Mouse (Mus musculus) ES-E14 (cell line): ENCODE measurements around the gene Bzw1. TPM values are rescaled to one million over a fixed set of nuclear protein-coding genes. Genes with fewer than 3 reads are reported as not detected.

Source experiments
- DNase-seq: peaks from one replicate; pipeline ENCODE4 v3.0.0-alpha.2; 2013; ENCODE audit warnings: low read depth, low spot score
- H3K27ac ChIP-seq: 2 replicates; pipeline ENCODE4 v1.5.1; 2012; ENCODE audit warnings: low read depth, mild to moderate bottlenecking, low read length, moderate library complexity, mixed read lengths; ENCODE audit not compliant: poor library complexity, insufficient read depth, severe bottlenecking
- H3K36me3 ChIP-seq: 2 replicates; pipeline ENCODE4 v1.6.1; 2012; ENCODE audit warnings: mild to moderate bottlenecking, low read length, moderate library complexity, mixed read lengths; ENCODE audit not compliant: control insufficient read depth, poor library complexity, insufficient read depth, severe bottlenecking
- H3K4me1 ChIP-seq, 2 experiments: fragments of 150-350 bp in 1 of 2; sonication (generic) in 1 of 2; 2 replicates each; pipeline ENCODE4 v1.6.1; 2012; ENCODE audit warnings: low read length in 2 of 2, mild to moderate bottlenecking in 1 of 2, mixed read lengths in 1 of 2; ENCODE audit not compliant: control insufficient read depth in 2 of 2, insufficient read depth in 2 of 2, poor library complexity in 1 of 2
- H3K4me3 ChIP-seq, 2 experiments: fragments of 150-350 bp in 1 of 2; sonication (generic) in 1 of 2; 2 replicates each; pipeline ENCODE4 v1.5.1; 2012; ENCODE audit warnings: low read length in 2 of 2, low read depth in 1 of 2, mild to moderate bottlenecking in 1 of 2, mixed read lengths in 1 of 2; ENCODE audit not compliant: insufficient read depth in 1 of 2, poor library complexity in 1 of 2, severe bottlenecking in 1 of 2
- H3K9ac ChIP-seq: 2 replicates; pipeline ENCODE4 v1.6.1; 2012; ENCODE audit warnings: low read depth, mild to moderate bottlenecking, low read length, mixed read lengths; ENCODE audit not compliant: poor library complexity, insufficient read depth, severe bottlenecking
- H3K9me3 ChIP-seq: fragments of 150-350 bp; sonication (generic); 2 replicates; pipeline ENCODE4 v1.6.1; 2012; ENCODE audit warnings: low read depth, mild to moderate bottlenecking, low read length; ENCODE audit not compliant: control insufficient read depth, insufficient read depth
- CHD2 ChIP-seq: IDR thresholded peaks from 2 replicates; pipeline ENCODE4 v1.6.1; 2014; ENCODE audit warnings: mild to moderate bottlenecking, low read depth, low read length, inconsistent platforms
- HCFC1 ChIP-seq: IDR thresholded peaks from 2 replicates; pipeline ENCODE4 v1.6.1; 2012; ENCODE audit warnings: low read length, inconsistent platforms, borderline replicate concordance; ENCODE audit not compliant: insufficient read depth
- MAFK ChIP-seq: IDR thresholded peaks from 2 replicates; pipeline ENCODE4 v1.6.1; 2014; ENCODE audit warnings: mild to moderate bottlenecking, low read depth, low read length, inconsistent platforms; ENCODE audit not compliant: insufficient read depth
- ZC3H11A ChIP-seq: IDR thresholded peaks from 2 replicates; pipeline ENCODE4 v1.6.1; 2012; ENCODE audit warnings: low read depth, mild to moderate bottlenecking, inconsistent platforms, low read length, borderline replicate concordance
- ZNF384 ChIP-seq: IDR thresholded peaks from 2 replicates; pipeline ENCODE4 v1.6.1; 2012; ENCODE audit warnings: low read depth, low read length, inconsistent platforms
- in situ Hi-C, 2 experiments: fragments of 600-800 bp; cut with MboI; formaldehyde crosslinking; loops; one replicate each; pipeline ENCODE4 v1.15.1; 2025; ENCODE audit warnings: low sequenced_read_pairs in 2 of 2, inconsistent platforms in 1 of 2; ENCODE audit not compliant: unreplicated experiment in 2 of 2
- total RNA-seq: library from RNA; depleted of rRNA; stranded (reverse); fragments of 300-350 nt; gene quantifications from 2 replicates; pipeline ENCODE4 v1.2.3, GENCODE M21; 2012

The Bzw1 gene
- total RNA-seq, 1 experiment, result 167 TPM

DNA sequence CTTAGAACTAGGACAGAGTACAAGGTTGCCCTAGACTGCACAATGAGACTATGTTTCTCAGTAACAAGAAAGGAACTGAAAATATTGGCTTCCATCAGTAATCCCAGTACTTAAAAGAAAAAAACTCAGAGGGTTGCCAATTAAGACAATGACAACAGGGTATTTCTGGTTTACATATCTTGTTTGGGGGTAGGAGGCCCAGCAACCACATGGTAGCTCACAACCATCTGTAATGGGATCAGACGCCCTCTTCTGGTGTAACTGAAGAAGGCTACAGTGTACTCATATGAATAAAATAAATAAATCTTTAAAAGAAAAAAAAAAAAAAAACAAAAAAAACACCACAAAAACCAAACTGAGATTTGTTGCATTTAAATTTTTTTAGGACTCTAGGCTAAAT, 22.7 kb downstream of the Bzw1 start:
- no peak overlapping the region for H3K9ac ChIP-seq
- H3K4me3 ChIP-seq, result no peak overlapping the region
- DNase-seq, result no peak
- TF ChIP-seq HCFC1, result no peak
- TF ChIP-seq ZNF384, result peak; percentile 66; the same call in 1 of the 2 replicates
- H3K9me3 ChIP-seq, result no peaks in the 10 kb centered on the region
- in situ Hi-C loops, result loop anchor here in 1 of 2 experiments (25.0 kb wide), 1 partner anchor 1297 kb away; no protein-coding TSS in a partner anchor
- no peak overlapping the region for H3K27ac ChIP-seq
- no peaks in the 10 kb centered on the region for H3K4me1 ChIP-seq
- peaks cover 42% of the 10 kb centered on the region for H3K36me3 ChIP-seq

DNA sequence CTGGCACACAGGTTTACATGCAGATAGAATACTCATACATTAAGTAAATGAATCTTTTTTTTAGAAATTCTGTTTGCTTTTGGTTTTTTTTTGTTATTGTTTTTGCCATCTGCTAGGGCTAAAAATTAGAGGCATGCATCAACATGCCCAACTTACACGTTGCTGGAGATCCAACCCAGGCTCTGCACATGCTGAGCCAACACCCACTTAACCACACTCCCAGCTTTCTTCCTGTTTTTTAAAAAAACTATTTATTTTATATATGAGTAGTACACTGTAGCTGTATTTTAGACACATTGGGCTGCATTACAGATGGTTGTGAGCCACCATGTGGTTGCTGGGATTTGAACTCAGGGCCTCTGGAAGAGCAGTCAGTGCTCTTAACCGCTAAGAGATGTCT, 23.4 kb downstream of the Bzw1 start:
- peaks cover 40% of the 10 kb centered on the region for H3K36me3 ChIP-seq
- no peak overlapping the region for H3K4me3 ChIP-seq

DNA sequence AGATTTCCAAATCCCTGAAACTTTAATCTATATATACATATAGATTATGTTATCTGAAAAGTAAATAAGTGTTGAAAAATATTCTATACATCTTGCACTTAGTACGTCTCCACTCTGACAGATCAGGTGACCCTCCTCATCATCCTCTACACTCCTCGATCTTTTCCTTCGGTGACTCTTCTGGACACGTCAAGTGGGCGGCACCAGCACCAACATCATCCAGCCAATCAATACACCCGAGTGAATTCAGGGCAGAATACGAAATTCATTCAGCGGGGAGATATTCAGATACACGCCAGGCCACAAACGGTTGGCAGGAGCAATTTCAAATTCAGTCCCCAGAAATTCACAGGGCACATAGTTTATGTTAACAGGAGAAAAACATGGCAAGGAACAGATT, 27.3 kb downstream of the Bzw1 start:
- Histone ChIP-seq H3K27ac (no peak overlapping the region), H3K4me3 (no peak overlapping the region), H3K9me3 (no peaks in the 10 kb centered on the region), H3K9ac (no peak overlapping the region), H3K4me1 (peaks cover 4 to 5% of the 10 kb centered on the region in 2 experiments; a peak in 3 of 4 replicates), H3K36me3 (peaks cover 31% of the 10 kb centered on the region)
- in situ Hi-C loops, result loop anchor here in 1 of 2 experiments (25.0 kb wide), 1 partner anchor 1292 kb away; no protein-coding TSS in a partner anchor
- no peak for TF ChIP-seq ZC3H11A
- no peak for TF ChIP-seq ZNF384
- no peak for TF ChIP-seq MAFK
- TF ChIP-seq CHD2, result no peak
- no peak for TF ChIP-seq HCFC1
- no peak for DNase-seq

More for the DNA sequence above, 23.4 kb downstream of the Bzw1 start:
- TF ChIP-seq HCFC1 (no peak), ZC3H11A (no peak), MAFK (no peak), ZNF384 (no peak), CHD2 (no peak)
- H3K9ac ChIP-seq, result no peak overlapping the region
- DNase-seq, result no peak
- in situ Hi-C loops, result loop anchor here in 1 of 2 experiments (25.0 kb wide), 1 partner anchor 1296 kb away; no protein-coding TSS in a partner anchor
- no peaks in the 10 kb centered on the region for H3K9me3 ChIP-seq
- H3K27ac ChIP-seq, result no peak overlapping the region
- no peaks in the 10 kb centered on the region for H3K4me1 ChIP-seq

DNA sequence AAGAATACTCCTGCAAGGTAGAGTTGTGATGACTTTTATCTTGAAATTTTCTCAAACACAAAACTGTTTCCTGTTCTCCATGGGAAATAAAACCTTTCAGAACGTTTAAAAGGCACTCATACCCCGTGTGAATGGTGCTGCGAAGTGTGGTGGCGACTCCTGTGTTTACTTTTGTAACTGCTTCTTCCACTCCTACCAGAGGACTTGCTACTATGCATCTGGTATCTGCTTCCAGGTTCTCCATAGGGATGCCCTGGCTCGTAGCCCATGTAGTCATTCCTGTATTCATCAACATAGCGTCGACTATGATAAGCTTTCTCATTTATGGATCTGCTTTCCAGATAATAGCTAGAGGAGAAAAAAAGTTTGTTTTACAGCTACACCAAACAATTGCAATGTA, 28.3 kb downstream of the Bzw1 start:
- TF ChIP-seq ZNF384 (no peak), HCFC1 (no peak), CHD2 (no peak), ZC3H11A (no peak), MAFK (no peak)
- H3K9me3 ChIP-seq, result no peaks in the 10 kb centered on the region
- in situ Hi-C loops, result loop anchor here in 1 of 2 experiments (25.0 kb wide), 1 partner anchor 1291 kb away; no protein-coding TSS in a partner anchor
- H3K27ac ChIP-seq, result no peak overlapping the region
- peaks cover 7 to 8% of the 10 kb centered on the region in 2 experiments; a peak in 3 of 4 replicates for H3K4me1 ChIP-seq
- H3K4me3 ChIP-seq, result no peak overlapping the region
- DNase-seq, result no peak
- no peak overlapping the region for H3K9ac ChIP-seq
- H3K36me3 ChIP-seq, result peaks cover 29% of the 10 kb centered on the region

DNA sequence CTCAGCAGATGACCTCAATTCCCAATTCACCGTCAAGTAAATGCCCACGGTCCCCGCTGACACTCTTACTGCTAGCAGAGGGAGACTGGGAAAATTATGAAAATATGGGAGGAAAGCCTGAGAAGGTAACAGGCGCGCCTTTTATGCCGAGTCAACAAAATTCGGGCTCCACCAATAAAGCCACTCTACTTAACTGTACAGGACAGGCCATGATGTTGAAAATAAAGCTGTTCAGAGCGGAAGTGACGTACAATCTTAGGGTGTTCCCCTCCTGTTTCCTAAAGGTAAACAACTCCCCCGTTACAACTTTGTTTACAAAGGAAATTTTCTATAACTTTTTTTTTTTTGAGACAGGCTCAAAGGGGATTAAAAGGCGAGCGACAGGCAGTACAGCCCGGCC, 30.2 kb downstream of the Bzw1 start:
- Histone ChIP-seq H3K9me3 (no peaks in the 10 kb centered on the region), H3K9ac (peak overlapping the region; percentile 91), H3K27ac (no peak overlapping the region), H3K4me3 (peak overlapping the region; percentile 75 to 91), H3K36me3 (peaks cover 24% of the 10 kb centered on the region), H3K4me1 (peaks cover 7 to 8% of the 10 kb centered on the region in 2 experiments; a peak in 3 of 4 replicates)
- in situ Hi-C loops, result loop anchor here in 1 of 2 experiments (25.0 kb wide), 1 partner anchor 1289 kb away; no protein-coding TSS in a partner anchor
- no peak for DNase-seq
- TF ChIP-seq ZC3H11A (no peak), MAFK (peak; percentile 95)
